Mouse (Mus musculus) mouse embryonic stem cell (cell line): ENCODE measurements around the gene Tmem178.

ENCODE experiments used
- in situ Hi-C, 2 experiments: fragments of 300-500 bp; cut with MboI; formaldehyde crosslinking; loops; 1 replicate in 1 of 2; 3 replicates in 1 of 2; pipeline ENCODE4 v1.14.3; 2019 to 2020; ENCODE audit warnings: low sequenced_read_pairs in 2 of 2, low pct_unique_long_range_greater_than_20kb in 1 of 2, mixed read lengths in 1 of 2; ENCODE audit not compliant: unreplicated experiment in 1 of 2

The Tmem178 gene

DNA sequence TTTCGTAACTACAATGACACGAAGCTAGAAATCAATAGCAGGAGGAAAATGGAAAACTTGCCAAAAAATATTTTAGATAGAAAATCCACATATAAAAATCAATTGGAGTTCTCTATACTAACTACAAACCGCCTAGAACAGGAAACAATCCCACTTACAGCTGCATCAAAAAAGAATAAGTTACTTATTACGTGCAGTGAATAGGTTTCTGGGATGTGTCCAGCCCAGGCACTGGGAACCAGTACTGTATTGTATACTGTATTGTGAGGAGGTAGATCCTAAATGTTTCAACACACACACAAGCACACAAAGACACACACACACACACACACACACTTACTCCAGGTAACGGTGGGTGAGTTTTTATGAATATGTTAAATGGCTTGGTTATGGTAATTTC, 32.8 kb downstream of the Tmem178 start:
- in situ Hi-C loops, result loop anchor here (25.0 kb wide), 2 partner anchors 365 to 390 kb away; partner anchors contain the start of gene Cdkl4 (in 1 of the 2)

DNA sequence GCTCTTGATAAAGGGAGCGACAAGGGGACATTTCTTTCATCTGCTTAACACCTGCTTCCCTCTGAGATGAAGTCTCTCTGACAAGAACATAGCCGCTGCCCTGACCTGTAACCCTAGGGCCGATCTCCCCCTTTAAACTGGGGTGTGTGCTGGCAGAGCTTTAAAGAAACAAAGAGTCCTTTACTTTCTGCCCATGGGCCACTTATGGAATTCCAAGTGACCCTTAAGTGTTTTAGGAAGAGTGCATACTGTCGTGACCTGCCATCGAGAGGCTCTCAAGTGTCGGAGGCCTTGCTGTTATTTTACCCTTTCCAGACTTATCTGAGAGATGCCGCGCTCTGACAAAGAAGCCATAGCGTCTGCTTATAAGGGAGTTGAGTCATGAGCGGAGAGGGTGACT, 35.7 kb downstream of the Tmem178 start:
- in situ Hi-C loops, result loop anchor here (25.0 kb wide), 2 partner anchors 368 to 393 kb away; partner anchors contain the start of gene Cdkl4 (in 1 of the 2)

DNA sequence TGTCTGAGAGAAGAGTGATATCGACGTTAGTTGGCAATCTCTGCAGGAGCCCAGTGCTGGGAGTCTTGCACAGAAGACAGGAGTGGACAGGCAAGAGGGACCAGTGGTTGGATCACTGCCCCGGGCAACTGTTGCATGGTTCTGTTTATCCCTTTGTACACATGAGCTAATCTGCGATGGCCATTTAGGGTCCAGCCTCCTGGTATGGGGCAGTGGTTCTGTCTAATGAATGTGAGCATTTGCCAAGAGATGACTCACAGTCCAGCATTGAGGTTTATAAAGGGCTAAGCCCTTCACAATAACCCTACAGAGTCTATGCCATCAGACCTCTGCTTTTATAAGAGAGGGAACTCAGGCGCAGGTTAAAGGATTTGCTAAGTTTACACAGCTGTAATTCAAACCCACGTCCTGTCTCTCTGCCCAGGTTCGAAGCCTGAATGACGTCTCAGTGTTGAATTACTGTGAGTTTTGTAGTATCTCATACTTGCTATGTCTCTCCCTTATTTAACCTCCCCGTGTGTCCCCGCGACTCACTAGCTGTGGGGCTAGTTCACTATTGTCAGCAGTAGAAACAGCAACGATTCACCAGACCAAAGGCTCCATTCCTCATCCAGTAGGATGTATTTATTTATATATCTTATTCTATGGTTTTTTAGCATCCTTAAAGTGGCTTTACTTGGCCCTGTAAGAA, 37.4 kb downstream of the Tmem178 start:
- in situ Hi-C loops, result loop anchor here (25.0 kb wide), 2 partner anchors 370 to 395 kb away; partner anchors contain the start of gene Cdkl4 (in 1 of the 2)

DNA sequence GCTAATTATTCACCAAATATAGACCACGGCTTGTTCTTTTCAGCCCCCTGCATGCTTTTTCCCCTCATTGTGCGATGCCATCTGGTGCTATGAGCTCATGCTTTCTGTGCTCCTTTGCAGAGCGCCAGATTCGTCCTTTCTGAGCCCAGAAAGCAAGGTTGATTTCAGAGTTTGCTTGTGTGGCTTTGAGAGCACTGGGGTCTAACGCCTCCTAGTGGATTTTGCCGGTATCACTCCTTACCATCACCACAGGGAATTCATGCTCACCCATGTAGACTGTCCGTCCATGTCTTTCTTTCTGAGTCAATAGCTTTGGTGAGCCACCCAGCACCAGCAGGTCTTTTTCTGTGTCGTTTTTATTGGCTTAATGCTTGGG, 38.0 kb downstream of the Tmem178 start:
- in situ Hi-C loops, result loop anchor here (25.0 kb wide), 2 partner anchors 370 to 395 kb away; partner anchors contain the start of gene Cdkl4 (in 1 of the 2)

DNA sequence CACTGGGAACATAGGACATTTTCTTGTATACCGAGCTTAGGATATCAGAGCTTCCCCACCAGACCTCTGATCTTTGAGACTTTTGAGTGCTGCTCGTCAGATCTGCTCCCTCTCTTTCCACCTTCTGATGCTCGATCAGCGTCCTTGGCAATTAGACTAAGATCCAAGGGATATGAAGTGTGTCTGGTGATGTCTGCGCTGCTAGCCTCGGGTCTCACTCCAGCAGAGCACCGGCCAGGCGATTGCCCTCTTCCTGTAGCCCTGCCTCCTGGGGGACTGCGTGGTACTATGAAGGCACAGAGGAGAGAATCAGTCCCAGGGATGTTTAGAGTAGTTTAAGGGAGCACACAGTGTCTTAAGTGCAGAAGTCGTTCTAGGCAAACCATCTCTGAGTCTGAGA, 38.5 kb downstream of the Tmem178 start:
- in situ Hi-C loops, result loop anchor here (25.0 kb wide), 2 partner anchors 371 to 396 kb away; partner anchors contain the start of gene Cdkl4 (in 1 of the 2)

DNA sequence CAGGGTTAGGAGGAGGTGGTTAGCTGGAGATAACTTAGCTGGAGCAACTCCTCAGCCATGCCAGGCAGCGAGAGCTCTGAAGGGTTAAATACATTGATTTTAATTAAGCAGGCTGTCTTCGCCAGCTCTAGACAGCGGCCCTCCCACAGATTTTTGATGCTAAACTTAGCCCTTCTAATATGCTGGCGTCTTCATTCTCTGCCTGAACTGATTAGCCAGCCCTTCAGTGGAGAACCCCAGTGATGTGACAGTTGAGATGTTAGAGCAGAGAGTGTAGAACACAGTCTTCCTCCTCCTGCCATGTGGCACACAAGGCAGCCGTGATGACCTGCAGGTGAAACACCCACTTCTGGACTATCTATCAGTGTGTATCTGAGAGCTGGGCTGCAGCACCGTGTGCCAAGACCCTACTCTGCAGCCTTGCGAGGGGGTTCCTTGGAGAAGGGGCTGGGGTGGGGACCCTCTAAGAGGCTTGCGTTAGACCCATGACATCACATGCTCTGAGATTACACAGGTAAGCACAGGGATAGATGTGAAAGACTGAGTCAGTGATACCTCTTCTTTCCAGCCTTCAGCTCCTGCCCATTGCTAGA, 47.2 kb downstream of the Tmem178 start:
- in situ Hi-C loops, result loop anchor here (25.0 kb wide), 2 partner anchors 379 to 404 kb away; partner anchors contain the start of gene Cdkl4 (in 1 of the 2)

DNA sequence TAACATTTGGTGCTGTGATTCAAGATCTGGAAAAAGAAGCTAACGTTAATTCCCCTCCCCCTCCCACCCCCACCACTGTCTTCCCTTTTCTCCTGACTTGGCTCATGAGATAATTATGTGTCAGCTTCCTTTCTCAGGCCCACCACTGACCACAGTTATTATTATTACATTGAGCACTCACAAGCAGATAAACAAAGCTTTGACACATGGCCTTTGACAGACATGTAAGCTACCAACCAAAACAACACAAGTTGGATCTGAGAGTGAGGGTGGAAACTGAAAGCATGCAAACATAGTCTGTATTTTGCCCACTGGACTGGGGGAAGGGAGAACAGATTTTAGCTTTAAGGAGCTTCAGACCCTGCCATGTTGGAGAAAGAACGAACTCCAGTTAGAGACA, 52.8 kb downstream of the Tmem178 start:
- in situ Hi-C loops, result loop anchor here (25.0 kb wide), 2 partner anchors 385 to 410 kb away; partner anchors contain the start of gene Cdkl4 (in 1 of the 2)

DNA sequence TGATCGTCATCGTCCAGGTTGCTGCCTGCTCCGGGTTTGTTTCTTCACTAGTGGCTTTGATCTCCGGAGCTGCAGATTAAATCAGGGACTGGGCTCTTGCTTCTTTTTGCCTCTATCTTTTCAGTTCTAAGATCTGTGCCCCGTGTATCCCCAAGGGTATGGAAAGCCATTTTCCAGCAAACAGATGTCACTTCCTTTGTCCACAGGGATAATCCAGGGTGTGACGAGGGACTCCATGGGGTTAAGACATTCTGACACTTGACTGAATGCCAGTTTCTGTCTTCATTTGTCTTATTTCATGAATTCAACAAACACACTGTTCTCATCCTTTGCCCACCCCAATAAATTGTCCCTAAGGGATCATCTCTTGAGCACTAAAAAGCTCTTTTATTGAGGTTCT, 54.5 kb downstream of the Tmem178 start:
- in situ Hi-C loops, result loop anchor here (25.0 kb wide), 2 partner anchors 387 to 412 kb away; partner anchors contain the start of gene Cdkl4 (in 1 of the 2)

DNA sequence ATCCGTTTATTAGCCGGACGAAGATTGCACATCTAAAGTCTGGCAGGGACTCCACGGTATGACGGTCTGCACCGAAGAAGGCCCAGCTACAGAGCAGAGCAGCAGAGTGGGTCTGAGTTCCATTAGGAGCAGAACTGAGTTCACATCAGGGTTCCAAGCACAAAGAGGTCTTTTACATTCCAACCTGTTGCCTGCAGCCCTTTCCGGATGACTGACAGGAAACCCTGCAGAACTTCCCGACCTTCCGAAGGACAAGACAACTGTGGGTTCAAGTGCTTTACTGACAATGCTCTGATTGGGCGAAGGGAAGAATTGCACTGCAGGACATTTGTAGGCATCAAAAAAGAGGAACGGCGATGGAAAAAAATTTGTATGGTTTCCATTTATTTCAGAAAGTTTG, 56.6 kb downstream of the Tmem178 start:
- in situ Hi-C loops, result no loop called here

DNA sequence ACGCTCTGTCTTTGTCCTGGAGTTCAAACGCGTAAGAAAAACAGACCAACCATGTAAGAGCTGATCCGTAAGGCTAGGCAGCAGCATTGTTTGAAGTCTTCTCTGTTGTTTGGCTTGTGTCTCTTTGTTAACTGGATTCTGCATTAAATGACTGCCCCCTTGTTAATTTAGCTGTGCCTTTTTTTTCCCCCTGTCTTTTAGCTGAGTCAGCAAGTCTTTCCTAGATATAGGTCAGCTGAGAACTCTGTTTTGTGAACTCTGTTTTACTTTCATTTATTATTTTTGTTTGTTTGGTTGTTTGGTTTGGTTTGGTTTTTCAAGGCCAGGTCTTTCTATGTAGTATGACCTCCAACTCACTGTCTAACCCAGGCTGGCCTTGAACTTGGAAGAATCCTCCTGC, 57.2 kb downstream of the Tmem178 start:
- in situ Hi-C loops, result no loop called here

DNA sequence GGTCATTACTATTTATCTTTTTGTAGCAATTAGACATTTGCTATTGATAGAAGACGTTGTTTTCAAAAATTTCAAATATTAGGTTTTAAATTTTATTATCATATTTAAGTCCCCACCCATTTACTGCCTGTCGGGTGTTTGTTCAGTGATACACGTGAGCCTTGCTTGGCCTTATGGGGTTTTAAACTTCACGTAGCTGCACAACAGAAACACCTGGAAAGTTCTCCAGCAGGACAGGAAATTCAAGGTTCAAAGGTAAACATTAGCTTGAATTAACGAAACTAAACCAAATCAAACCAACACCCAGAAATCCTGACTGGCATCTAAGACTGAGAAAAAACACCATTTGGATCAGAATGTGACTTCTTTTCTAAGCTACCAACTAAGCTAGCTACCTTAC, 57.7 kb downstream of the Tmem178 start:
- in situ Hi-C loops, result no loop called here

DNA sequence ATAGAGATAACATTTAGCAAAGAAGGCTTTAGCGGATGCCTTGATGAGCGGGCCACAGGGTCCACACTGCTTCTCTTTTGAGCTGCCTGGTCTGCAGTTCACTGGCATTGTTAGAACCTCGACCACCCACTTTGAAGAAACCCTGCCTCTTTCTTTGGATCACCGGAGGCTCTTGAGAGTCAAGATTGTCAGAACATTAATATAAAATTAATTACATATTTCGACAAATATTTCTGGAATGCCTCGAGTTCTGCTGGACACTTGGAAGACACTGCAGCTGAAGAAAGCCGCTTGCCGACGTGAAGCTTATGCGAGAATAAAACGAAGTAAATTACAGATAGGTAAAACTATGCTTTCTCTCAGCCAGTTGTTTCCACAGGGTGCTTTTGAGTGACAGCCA, 60.0 kb downstream of the Tmem178 start:
- in situ Hi-C loops, result no loop called here

DNA sequence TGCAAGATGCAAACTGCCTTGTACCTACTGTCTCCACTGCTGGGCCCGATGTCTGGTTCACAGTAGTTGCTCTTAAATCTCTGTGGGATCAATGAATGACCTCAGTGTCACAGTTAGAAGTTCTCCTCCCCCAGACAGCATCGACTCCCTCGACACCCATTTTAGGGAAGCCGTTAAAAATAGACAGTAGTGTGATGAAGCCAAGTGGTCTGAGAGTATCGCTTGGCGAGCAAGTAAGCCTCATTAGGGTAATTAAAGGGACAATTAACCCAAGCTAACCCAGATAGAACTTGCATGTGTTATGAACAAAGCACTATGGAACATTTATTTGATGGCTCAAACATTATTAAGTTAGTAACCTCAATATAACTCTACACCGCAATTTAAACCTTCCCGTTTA, 60.9 kb downstream of the Tmem178 start:
- in situ Hi-C loops, result no loop called here

DNA sequence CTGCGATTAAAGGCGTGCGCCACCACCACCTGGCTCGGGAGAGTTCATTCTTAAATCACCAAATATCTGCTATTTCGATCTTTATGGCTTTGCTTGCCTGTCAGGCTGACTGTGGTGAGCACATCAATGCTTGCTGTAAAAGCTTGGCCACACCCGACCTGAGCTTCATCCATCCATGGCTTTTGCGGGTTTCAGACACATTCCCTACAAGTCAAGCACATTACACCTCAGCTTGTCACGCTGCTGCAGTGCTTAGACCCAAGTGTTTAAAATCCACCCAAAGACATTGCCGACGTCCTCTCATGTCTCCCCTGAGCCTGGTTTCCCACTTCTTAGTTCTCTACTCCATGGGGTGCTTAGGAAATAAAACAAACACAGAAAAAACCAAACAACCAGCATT, 64.7 kb downstream of the Tmem178 start:
- in situ Hi-C loops, result no loop called here

DNA sequence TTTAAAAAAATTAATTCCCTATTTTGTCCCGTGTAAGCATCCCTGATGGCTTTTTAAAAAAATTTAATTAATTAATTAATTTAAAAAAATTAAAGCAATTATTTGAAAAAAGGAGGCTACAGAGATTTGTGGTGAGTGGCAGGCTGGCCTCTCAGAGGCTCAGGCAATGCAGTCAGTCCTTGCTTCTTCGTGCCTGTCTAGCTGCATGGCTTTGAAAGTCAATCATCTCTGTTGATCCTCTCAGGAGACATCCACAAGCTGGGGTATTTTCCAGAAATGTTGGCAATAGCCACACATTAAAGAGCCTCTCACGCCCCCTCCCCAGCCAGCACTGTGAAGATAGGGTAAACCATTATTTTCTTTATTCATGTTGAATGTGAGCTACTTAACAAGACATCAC, 65.8 kb downstream of the Tmem178 start:
- in situ Hi-C loops, result no loop called here

DNA sequence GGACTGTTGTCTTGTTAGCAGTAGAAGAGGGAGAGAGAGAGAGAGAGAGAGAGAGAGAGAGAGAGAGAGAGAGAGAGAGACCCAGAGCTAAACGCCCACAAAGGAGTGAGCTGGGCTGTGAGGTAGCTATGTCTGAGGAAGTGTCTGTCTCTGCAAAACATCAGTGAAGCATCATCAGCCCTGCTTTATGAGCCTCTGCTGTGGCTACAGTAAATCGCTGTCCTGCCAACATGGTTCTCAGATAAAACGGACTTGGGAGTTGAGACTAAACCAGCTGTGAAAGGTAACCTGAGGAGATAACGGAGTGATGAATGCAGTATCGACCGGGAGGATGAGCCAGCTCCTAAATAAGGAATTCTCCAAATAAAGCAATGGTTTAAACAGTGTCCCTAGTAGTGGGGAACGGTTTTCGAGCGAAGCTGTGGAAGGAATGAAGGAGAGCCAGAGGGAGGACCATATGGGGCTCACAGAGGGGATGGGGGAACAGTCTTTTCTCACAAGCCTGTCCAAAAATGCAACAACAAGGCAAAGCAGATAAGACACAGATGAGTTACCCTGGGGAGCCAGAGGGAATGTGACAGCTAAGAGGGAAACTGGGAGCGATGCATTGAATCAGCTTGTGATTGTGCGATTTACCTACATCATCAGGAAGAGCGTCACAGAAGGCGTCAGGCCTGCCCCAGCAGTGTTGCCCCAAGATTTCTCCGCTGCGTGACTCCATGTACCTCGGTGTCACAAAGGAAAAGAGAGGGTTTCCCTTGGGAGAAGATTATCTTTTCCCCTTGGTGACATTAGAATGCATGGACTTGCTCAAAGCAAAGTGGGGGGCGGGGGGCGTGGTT, 66.6 kb downstream of the Tmem178 start:
- in situ Hi-C loops, result no loop called here

DNA sequence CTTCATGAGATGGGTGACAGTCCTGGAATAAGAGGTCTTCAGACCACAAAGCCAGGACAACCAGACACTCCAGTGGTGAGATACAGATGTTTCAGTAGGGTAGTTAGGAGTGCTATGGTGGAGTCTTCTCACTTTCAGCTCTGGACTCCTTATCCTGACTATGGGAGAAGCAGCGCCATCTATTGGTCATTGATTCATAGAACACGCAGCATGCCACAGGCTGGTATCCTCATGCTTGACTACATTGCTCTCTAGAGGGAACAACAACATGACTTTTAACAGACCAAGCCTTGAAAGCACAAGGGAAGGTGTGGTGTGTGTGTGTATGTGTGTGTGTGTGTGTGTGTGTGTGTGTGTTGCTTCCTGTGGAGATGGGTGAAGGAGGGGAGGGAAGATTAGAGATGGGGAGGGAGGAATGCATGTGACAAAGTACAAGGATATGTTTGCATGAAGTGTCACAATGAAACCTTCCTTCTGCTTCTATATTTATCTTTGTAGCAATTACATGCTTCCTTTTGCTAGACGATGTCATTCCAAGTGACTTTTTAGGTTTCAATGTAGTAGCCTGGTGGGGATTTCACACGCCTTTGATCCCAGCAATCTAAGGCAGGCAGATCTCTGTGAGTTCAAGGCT, 71.5 kb downstream of the Tmem178 start:
- in situ Hi-C loops, result no loop called here

DNA sequence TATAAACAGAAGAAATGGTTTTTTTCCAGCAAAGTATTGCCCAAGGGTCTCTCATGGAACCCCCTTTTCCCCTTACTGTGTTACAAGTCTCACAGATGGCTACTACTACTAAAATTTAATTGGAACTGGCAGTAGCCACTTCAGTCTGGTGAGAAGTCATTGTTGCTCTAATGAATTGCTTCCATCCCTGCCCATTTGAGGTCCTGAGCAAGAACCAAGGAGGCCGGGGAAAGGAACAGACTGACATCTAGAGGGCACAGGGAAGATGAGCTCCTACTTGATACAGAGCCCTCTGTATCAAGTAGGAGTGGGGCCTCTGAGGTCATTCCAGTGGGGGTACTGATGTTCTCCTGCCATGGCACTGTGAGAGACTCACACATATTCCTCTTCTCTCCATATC, 72.7 kb downstream of the Tmem178 start:
- in situ Hi-C loops, result no loop called here

DNA sequence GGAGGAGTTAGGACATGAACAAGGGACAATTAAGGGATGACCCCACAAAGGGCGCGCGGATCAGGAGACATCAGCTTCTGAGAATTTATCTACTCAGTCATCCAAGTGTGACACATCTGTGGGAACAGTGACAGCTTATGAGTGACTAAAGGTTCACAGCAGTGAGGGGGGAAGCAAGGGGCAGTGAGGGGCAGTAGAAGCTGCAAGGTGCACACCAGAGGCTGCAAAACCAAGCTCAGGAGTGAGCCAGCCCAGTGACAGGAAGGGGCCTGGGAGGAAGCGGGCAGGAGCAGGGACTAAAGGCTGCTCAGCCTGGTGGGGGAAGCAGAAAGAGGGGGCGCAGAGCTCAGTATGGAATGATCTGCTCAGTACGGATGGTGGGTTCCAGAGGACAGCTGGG, 82.9 kb downstream of the Tmem178 start:
- in situ Hi-C loops, result no loop called here
